Mouse (Mus musculus): ENCODE results near the gene Rab9.

Gene Rab9

DNA sequence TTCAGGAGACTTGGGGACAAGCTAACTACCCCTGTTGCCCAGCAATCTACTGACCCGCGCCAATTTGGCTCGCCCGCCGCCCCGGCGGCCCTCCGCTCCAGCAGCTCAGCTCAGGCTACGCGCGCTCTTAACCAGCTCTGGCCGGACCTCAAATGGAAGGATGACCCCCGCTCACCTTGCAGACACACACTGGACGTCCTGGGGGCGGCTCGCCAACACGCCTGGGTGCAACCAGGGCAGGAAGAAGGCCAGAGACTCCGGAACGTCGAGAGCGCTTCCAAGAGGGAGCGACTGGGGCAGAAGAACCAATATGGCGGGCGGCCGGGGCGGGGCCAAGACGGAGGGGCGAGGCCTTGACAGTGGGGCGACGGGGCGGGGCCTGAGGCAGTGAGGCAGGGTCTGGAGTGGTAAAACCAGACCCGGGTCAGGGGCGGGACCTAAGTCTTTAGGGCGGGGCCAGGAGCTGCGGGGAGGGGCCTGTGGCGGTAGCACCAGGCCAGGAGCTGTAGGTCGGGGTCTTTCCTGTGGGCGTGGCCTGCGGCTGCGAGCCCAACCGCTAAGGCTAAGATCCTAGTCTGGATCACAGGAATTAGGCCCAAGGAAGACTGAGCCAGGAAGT lies at the start of gene Rab9:
Rab9 (minus strand) TSS at position 503 of the 619 bp plus-strand sequence.
- DNase-seq: peak; percentile 95

DNA sequence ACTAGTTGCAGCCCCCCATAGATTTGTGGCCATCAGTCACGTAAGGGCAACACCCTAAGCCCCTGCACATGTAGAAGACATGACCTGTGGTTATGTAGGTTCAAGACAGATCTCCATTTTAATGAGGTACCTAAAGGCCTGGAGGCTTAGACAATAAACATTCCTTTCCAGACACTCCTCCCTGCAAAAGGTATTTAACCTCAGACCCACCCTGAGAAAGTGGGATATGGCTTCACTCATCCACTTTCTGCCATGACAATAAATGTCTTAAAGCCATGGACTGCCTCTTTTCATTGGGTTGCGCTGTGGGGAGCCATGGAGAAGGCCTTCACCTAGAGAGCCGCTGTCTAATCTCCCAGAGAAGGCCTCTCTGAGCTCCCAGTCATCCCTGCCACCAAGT lies 48.5 kb upstream of the Rab9 start:
- no peak for DNase-seq

DNA sequence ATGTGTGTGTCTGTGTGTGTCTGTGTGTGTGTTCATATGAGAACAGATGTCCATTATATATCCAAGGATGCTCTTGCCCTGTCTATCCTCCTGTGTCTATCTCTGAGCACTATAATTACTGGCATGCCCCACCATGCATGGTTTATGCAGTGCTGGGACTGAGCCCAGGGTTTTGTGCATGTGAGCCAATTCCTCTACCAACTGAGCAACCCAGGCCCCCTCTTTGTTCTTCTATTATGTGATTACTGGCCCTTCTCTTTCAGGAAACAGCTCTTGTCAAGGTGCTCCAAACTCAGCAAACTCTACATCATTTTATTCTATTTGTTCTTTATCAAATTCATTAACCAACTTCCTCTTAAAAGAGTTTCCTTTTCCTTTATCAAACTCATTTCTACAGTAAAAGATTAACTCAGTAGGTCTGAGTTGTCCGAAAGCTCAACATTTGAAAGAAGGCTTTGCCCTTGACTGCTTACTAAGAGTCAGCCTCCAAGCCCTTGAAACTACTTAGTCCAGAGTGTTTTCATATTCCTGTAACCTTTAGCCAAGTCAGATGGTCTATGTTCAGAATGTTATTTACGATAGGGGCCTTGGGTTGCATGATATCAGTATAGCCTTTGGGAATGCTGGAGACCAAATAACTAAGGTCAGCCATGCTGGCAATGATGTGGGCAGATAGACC lies 46.1 kb upstream of the Rab9 start:
- DNase-seq: no peak

DNA sequence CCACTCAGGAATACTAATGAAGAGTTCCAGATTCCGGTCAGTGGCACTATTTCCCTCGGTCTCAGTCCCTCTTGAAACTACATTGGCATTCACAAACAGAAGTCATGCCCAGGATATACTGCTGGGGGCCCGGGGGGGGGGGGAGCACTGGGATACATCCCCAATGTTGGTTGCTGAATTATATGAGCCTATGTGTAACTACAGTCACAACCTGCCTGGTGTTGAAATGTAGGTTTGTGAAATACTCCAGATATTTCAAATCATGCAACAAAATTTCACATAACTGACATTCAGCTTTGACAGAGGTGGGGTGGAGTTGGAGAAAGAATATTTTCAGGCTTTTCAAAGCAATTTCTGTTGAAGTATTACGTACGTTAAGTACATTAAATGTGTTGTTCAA lies 41.1 kb upstream of the Rab9 start:
- DNase-seq: no peak

DNA sequence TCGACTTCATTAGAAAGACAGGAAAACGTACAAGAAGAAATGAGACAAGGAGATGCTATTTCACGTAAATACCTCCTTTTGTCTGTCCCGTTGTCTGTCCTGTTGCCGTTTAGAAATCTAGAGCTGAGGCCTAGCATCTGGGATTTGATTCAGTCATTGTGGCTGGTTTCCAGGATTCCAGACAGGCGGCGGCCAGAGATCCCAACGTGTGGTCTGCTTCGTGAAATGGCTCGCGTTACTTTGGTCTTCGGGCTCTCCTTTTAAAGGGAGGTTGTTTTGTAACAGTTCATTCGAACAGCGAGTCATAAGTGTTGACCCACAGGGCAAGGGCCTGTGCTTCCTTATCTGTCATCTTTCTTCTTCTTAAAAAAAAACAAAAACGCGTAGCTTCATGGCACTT lies 38.7 kb upstream of the Rab9 start, which contains the start of gene Tceanc:
Tceanc (minus strand) TSS at position 223 of the 400 bp plus-strand sequence.
- no peak for DNase-seq

DNA sequence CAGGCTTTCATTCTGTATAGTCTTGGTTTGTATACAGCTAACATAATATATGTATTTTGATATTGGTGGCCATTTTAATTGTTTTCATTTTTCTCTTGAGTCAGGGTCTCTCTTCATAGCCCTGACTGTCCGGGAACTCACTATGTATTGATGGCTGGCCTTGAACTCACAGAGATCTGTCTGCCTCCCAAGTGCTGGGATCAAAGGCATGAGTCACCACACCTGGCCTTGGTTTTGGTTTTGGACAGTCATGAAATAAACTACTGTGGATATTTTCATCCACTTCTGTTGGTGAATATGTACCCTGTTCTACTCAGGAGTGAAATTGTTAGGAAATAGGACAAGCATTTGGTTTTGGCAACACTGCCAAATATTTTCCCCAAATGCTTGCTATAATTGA lies 37.0 kb upstream of the Rab9 start:
- no peak for DNase-seq

DNA sequence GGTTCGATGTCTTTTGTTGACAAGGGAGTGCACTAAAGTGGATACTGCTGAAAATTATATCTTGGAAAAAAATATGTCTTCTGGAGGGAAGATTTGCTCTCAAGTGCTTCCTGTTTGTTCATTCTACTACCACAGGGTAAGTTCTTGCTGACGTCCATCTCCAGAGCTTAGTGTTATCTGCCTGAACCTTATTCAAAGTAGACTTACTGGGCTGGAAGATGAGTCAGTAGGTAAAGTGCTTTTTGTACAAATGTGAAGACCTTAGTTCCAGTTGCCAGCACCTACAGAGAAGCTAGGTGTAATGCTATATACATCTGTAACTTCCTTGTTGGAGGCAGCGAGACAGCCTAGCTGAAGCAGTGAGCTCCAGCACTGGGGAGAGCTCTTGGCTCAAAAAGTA lies 36.3 kb upstream of the Rab9 start:
- no peak for DNase-seq

DNA sequence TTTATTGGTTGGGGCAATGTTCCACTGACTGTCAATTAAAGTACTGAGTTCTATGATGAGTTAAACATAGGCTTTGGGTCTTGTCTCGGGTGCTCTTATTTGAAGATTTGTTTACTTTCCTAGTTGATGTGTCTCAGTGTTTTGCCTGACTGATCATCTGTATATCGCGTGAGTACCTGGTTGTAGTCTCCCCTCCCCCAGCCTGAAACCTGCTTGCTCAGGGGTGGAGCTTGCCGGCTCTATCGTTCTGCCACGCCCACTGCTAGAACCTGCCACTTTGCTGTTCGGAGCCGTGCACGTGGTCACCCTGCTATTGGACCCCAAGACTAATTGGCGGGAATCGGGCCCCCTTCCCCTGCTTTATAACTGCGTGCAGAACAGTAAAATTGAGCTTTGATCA lies 34.4 kb upstream of the Rab9 start:
- DNase-seq: peak; percentile 58

DNA sequence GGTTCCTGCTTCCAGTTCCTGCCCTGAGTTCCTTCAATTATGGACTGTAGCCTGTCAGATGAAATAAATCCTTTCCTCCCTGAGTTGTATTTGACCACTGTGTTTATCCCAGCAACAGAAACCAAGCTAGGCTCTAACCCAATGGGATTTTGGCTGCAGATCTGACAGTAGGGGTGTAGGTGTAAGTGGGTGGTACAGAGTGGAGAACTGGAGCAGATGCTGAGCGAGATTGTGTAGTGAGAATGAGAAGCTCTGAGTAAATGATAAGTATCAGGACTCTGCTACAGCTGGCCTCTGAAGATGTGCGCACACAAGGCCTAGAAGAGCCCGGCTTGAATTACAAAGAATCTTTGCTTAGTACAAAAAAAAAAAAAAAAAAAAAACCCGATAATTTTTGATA lies 32.4 kb upstream of the Rab9 start:
- DNase-seq: no peak

DNA sequence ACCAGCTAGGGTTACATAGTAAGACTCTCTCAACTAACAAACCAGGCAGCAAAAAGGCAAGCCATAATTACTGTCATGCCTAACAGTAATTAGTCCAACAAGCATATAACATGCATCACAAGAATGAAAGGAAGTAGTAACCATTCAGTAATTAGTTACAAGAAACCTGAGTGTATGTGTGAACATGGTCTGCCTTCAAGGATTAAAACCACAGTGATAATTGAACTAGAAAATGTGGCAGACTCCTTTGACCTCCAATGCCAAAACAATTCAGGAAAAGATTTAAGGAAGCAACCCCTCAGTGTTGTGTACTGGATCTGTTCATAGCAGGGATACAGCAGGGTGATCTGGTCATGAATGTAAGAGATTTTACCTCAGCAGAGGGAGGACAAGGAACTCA lies 31.4 kb upstream of the Rab9 start:
- no peak for DNase-seq

DNA sequence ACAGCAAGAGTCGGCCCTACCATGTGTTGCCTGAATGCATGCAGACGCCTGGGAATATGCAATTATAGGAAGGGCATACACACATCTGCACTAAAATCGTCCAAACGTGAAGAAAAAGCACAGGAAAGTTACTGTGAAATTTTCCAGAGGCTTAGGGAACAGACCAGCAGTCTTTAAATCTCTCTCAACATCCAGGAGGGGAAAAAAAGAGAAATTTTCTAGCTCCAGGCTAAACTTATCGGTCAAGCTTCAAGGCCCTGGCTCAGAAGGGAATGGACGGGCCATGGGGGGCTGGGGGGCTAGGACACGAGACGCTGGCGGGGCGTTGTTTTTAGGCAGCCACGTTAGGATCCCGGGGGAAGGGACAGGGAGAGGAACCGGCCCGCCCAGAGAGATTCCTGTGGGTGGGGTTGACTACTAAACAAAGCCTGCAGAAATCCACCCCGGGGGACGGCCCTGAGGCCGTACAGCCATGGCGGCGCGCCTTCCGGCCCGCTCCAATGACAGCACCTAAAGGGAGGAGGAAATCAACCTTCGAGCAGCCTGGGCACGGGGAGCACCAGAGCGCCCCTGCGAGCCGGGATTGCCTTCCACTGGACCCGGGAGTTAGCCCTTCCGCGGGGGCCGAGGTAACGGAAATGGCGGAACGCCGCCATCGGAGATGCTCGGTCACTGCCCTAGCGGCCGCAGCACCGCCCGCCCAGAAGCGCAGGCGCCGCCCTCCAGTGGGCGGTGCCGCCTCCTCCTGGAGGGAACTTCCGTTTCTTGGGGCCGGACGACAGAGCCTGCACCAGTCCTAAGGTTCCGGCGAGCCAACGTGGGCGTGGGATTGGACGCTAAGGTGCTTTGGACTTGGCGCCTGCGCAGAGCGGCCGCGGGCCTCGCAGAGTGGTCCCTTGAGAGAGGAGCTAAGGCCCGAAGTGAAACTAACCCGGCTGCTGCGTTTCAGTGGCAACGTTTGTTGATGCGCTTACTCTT lies 30.4 kb upstream of the Rab9 start:
- DNase-seq: peak; percentile 95

DNA sequence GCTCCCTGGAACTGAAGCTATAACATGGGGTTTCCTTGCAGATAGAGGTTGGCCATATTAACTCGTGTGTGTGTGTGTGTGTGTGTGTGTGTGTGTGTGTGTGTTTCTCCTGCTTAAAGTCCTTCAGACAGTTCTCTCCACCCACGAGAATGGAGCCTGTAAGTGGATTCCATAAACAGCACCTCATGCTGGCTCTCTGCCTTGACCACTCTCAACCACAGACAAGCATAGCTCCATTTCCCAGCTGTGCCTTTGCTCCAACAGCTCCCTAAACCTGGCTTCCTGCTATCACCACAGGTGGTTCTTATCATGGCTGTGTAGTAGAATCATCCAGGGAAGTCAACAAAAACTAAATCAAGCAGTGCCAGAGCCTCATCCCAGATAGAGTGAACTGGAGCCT lies 24.8 kb upstream of the Rab9 start:
- no peak for DNase-seq

DNA sequence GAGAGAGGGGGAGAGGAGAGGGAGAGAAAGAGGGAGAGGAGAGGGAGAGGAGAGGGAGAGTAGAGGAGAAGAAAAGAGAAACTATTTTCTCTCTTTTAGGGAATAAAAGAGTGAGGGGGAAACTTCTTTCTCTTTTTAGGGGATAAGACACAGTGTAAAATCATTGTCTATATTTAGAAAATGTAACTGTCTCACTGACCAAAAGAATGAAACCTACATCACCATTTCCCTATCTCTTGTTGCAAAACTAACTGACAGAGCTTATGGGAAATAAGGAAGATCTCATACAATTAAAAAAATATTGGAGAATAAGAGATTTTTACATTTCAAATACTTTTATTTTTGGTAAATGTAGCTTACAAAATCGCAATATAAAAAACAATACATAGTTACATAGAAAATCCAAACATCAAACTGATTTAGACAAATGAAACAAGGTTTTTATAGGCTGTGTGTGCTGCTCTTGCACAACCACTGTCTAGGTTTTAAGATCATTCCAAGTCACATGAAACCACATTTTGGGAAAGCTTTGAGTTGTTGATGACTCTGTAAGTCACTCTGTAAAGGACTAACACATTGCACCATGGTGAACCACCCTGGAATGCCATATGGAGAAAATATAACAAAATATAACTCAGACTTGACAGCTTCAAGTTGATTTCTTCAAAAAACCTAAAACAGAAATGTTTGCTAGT lies 20.0 kb upstream of the Rab9 start:
- no peak for DNase-seq

DNA sequence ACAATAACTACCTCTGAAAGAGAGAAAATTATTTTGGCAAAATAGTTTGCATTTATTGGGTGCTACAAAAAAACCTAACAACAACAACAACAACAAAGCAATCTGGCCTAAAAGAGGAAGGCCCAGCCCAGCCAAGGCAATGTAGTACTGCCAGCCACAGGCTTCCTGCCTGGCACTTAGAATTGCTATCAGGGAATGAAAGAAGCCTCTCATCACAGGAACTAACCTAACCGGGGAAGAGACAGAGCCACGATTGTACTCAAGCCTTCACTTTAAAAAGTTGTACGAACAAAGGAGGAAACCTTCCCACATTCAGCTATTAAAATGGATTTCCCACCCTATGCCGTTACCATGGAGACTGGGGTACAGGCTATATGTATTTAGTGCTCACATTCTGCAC lies 18.1 kb upstream of the Rab9 start:
- DNase-seq: no peak

DNA sequence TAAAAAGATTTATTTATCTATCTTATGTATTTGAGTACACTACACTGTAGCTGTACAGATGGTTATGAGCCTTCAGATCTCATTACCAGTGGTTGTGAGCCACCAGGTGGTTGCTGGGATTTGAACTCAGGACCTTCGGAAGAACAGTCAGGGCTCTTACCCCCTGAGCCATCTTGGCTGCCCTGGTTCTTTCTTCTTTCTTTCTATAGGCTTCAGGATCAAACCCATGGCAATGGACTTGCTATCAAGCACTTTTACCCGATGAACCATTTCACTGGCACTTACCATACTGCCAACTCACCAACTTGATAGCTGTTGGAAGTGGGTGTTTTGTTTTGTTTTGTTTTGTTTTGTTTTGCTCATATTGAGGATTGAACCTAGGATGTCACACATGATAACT lies 15.4 kb upstream of the Rab9 start:
- DNase-seq: no peak

DNA sequence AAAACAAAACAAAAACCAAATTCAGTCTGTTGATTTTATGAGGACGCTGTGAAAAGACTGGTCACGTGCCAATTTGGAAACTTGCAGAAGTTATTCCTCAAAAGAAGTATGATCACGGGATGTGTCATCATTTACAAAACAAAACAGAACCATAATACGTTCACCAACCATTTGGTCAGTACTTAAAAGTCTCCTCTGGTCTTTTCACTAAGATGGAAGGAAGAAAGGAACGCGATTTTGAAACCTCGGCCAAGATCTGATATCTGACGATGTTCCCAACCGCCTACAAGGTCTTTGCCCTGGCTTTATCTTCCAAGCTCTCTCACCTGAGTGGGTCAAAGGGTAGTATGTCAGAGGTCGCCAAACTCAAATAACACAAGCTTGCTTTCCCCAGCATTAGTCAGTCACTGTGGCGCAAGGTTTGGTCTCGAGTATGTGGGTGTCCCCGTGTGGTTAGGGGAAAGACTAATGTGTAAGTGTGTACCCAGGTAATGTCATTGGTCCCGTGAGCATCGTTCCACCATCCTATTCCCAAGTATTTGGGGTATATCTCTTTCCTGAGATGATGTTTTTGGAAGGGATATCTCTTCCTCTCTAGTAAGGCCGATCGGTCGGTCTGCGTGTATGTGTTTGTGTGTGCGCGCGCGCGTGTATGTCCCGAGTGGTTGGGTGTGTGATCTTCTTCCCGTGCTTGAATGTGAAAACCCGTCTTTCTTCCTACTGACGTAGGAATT lies 869 bp downstream of the Rab9 start:
- peak; percentile 48 for DNase-seq

DNA sequence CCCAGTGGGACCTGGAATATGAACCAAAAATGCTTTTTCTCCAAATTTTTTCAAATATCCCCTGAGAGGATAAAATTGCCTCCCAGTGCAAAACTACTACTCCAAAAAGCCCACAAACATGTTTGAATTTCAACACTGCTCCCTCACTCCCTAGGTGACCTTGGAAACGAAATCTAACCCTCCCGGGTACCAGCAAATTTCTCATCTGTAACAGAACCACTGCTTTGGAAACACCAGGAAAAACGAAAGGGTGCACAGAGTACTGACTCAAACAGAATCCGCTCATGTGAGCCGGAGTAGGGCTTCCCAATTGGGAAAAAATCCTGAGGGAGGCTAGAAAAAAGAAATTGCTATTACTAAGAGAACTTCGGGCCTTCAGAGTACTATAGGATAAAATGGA lies 2.3 kb downstream of the Rab9 start:
- DNase-seq: peak; percentile 22

DNA sequence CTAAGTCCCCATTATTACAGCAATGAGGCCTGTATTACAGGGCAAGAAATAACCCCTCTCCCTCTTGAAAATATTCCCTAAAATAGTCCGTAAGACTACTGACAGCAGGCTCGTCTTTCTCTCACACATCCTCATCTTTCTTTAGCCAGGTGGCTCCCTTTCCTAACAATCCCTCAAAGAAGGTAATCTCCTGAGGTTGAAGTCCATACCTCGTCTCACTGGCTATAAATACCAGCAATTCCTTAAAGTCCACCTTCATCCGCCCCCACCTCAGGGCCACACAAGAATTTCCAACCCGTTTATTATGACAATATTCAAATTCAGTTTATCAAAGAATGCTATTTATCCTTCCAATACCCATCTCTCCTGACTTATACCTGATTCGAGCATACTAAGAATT lies 7.1 kb downstream of the Rab9 start:
- no peak for DNase-seq

DNA sequence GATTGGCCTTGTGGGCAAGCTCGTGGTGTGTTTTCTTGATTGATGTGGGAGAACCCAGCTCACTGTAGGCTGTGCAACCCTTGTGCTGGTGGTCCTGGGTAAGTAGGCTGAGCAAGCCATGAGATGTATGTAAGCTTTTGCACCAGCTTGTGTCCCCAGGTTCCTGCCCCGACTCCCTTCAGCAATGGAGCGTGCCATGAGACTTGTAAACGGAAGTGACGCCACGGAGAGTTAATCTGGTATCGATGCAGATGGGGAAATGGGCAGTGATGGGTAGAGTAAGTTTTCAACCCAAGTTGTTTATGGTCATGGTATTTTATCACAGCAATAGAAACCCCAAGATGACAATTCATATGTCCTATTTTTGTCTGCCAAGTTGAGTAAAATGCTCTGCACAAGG lies 11.3 kb downstream of the Rab9 start:
- DNase-seq: no peak

DNA sequence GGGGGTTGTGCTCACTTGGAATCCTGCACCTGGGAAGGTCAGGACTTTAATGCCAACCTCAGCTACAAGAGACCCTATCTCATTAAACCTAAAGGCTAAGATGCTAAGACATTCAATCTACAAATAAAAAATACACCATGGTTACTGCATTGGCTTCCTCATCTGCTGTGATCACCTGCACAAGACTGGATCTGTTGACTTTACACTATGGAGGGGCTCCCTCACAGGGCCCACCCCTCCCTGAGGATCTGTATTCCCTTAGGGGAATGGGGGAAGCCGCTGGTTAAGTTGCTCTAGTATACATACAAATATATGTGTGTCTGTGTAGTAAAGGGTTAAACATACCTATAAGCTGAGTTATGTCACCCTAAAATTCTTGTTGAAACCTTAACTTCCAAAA lies 24.1 kb downstream of the Rab9 start:
- DNase-seq: no peak

DNA sequence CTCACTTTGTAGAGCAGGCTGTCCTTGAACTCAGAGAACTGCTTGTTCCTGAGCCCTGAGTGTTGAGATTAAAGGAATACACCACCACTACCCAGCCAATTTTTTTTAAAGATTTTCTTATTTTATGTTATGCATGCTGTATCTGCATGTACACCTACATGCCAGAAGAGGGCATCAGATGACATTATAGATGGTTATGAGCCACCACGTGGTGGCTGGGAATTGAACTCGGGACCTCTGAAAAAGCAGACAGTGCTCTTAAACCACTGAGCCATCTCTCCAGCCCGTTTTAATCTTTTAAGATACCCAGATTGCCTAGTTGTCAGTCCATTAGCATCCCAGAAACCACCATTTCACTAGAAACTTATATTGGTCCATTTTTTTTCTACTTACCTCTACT lies 25.3 kb downstream of the Rab9 start:
- DNase-seq: no peak

DNA sequence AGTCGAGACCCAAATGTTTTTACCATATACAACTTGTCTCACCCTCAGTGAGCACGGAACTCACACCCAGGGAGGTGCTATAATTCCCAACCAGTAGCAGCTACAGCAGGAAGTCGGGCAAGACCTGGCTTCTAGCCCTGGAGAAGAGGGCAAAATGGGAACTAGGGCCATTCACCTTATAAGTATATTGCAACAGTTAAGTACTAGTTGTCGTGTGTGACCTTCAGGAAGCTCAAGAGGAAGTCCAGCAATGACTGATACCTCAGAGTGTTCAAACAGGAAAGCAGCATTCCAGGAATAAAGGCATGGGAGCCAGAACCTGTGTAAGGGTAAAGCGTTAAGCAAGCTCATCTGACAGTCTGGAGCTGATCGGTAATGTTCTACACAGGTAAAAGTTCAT lies 26.1 kb downstream of the Rab9 start:
- no peak for DNase-seq

DNA sequence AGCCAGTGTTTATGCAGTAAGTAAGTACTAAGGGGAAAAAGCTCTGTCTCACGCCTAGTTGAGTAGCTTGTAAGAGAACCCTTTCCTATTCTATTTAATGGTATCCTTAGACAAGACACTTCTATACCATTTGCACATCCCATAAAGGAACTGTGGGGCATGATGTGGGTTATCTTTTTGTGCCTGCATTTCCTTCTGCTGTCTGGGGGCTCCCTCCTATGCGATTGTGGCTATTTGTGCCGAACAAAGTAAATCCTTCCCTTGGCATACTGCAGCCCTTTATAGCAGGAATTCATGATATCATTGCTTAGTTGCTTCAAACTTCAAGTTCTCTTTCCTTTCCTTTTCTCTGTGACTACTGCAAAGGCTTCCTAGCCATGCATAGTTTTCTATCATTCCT lies 35.1 kb downstream of the Rab9 start:
- no peak for DNase-seq
